In the genomic region with DNA sequence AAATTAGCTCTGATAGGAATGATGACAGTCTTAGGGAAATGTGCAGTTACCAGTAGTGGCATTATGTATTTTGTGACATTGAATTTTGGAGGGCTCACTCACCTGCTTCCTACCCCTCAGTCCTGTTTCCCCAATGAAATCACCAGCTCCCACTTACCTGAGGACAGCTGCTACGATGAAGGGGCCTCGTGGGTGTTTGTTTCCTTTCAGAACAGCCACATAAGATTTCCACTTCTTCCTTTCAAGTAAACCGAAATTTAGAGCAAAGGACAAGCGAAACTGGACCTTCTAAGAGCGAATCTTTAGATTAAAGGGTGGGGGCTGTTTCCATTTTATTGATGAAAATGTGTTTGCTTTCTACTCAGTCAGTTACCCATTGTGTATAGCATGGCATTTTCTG, we compare ENCODE assay signal across 13 mouse cellular contexts. TPM values are rescaled to one million over a fixed set of nuclear protein-coding genes. Genes with fewer than 3 reads are reported as not detected.
DNase-seq lines count a peak whose midpoint lies in the region; ATAC-seq and TF ChIP-seq lines count a peak whose summit lies in the region.
"Had no signal": no experiment of that assay in that cellular context is flagged by ENCODE, and none has a peak within 500 bp of the region (broad histone marks: within the 10 kb centered on the region; RNA-seq: fewer than 3 reads in every experiment).

No protein-coding gene starts in this region.

- intact Hi-C loops in left cerebral cortex, postnatal 25 days (cut with DNase I): no loop called here

- in situ Hi-C loops in CH12.LX (cut with MboI; ENCODE audit: low pct_ligation_motif_present, low pct_unique_long_range_greater_than_20kb, low sequenced_read_pairs): loop anchor here (10.0 kb wide), 2 partner anchors 77 to 207 kb away; a partner anchor contains a TSS

- peak overlapping the region in 1 of 2 experiments; percentile 35; a peak in 1 of 4 replicates for H3K4me3 ChIP-seq in heart, embryonic 14.5 days (ENCODE audit: control insufficient read depth in 1 of 2, insufficient read depth in 1 of 2, low read depth in 1 of 2, low read length in 2 of 2)
- peak overlapping the region; percentile 44; the same call in 1 of the 2 replicates for H3K4me3 ChIP-seq in layer of hippocampus, adult 2 months
- H3K4me3 ChIP-seq in CH12.LX (replicated peaks in 1 of 3; ENCODE audit: low read depth in 2 of 3, low read length in 2 of 3, poor library complexity in 1 of 3): no peak overlapping the region
- H3K4me3 ChIP-seq in liver, embryonic 14.5 days (ENCODE audit: insufficient read depth in 1 of 2, low read depth in 2 of 2, low read length in 2 of 2): no peak overlapping the region

- no peak for TF ChIP-seq RAD21 in CH12.LX (IDR thresholded peaks at IDR 0.05; ENCODE audit: low read depth, low read length)

- 80% methylated on average over 5 of the region's 5 CpGs for WGBS in heart, embryonic 14.5 days
- WGBS in liver, embryonic 14.5 days (ENCODE audit: insufficient replicate concordance): 57% methylated on average over 5 of the region's 5 CpGs

- H3K27me3 ChIP-seq in heart, embryonic 14.5 days (ENCODE audit: control insufficient read depth, insufficient read depth, low read length): peaks cover 18% of the 10 kb centered on the region
- peaks cover 31% of the 10 kb centered on the region for H3K27me3 ChIP-seq in CH12.LX (replicated peaks)
- peaks cover 24% of the 10 kb centered on the region for H3K27me3 ChIP-seq in liver, embryonic 14.5 days (ENCODE audit: control insufficient read depth, insufficient read depth, low read length)

- peak; percentile 85 for TF ChIP-seq EP300 in CH12.LX (IDR thresholded peaks at IDR 0.05; ENCODE audit: low read length)
- TF ChIP-seq EP300 in liver, embryonic 14.5 days (IDR thresholded peaks at IDR 0.05; ENCODE audit: low read depth): no peak

- H3K36me3 ChIP-seq in heart, embryonic 14.5 days (ENCODE audit: control insufficient read depth, insufficient read depth, low read length): no peaks in the 10 kb centered on the region
- H3K36me3 ChIP-seq in CH12.LX (replicated peaks in 1 of 2; ENCODE audit: control insufficient read depth in 1 of 2, insufficient read depth in 1 of 2, low read length in 1 of 2): no peaks in the 10 kb centered on the region
- no peaks in the 10 kb centered on the region for H3K36me3 ChIP-seq in liver, embryonic 14.5 days (replicated peaks; ENCODE audit: control insufficient read depth, insufficient read depth, low read depth)
- H3K36me3 ChIP-seq: heart, embryonic 15.5 days; hindbrain, embryonic 10.5 days; limb, embryonic 12.5 days; stomach, embryonic 15.5 days had no signal

- H3K9me3 ChIP-seq in heart, embryonic 14.5 days (ENCODE audit: control insufficient read depth, low read length): no peaks in the 10 kb centered on the region
- peaks cover 3% of the 10 kb centered on the region for H3K9me3 ChIP-seq in CH12.LX (replicated peaks; ENCODE audit: low read length)
- H3K9me3 ChIP-seq in liver, embryonic 14.5 days (ENCODE audit: control insufficient read depth, low read length): no peaks in the 10 kb centered on the region
- H3K9me3 ChIP-seq: heart, embryonic 15.5 days; hindbrain, embryonic 10.5 days; limb, embryonic 12.5 days; stomach, embryonic 15.5 days had no signal

- no peak for ATAC-seq in heart, embryonic 14.5 days (ENCODE audit: insufficient number of reproducible peaks, insufficient read depth, low FRiP score, low read depth)
- ATAC-seq in liver, embryonic 14.5 days (ENCODE audit: insufficient read depth): no peak

- TF ChIP-seq POLR2A in CH12.LX (IDR thresholded peaks at IDR 0.05; ENCODE audit: low read depth, low read length): no peak

- no peaks in the 10 kb centered on the region for H3K79me2 ChIP-seq in CH12.LX (replicated peaks; ENCODE audit: control insufficient read depth, extremely low read depth, insufficient read depth, poor library complexity, severe bottlenecking)

- no peak for TF ChIP-seq CTCF in layer of hippocampus, adult 2 months (conservative IDR thresholded peaks at IDR 0.05)
- no peak for TF ChIP-seq CTCF in CH12.LX (conservative IDR thresholded peaks at IDR 0.05 in 1 of 2, IDR thresholded peaks at IDR 0.05 in 1 of 2; ENCODE audit: low read depth in 2 of 2, low read length in 2 of 2)
- no peak for TF ChIP-seq CTCF in liver, embryonic 14.5 days (IDR thresholded peaks at IDR 0.05; ENCODE audit: low read depth)

- H3K4me2 ChIP-seq in heart, embryonic 14.5 days (ENCODE audit: low read length): peak overlapping the region; percentile 74; the same call in 1 of the 2 replicates
- H3K4me2 ChIP-seq in CH12.LX (ENCODE audit: insufficient read depth, low read depth, poor library complexity, severe bottlenecking): peak overlapping the region; percentile 43; the same call in 1 of the 2 replicates
- H3K4me2 ChIP-seq in liver, embryonic 14.5 days (ENCODE audit: low read depth): peak overlapping the region; percentile 74

- peaks cover 6 to 7% of the 10 kb centered on the region in 2 experiments; a peak in 3 of 4 replicates for H3K4me1 ChIP-seq in heart, embryonic 14.5 days (ENCODE audit: control insufficient read depth in 2 of 2, insufficient read depth in 2 of 2, low read length in 2 of 2)
- peaks cover 20 to 54% of the 10 kb centered on the region in 2 experiments for H3K4me1 ChIP-seq in CH12.LX (ENCODE audit: control insufficient read depth in 1 of 2, insufficient read depth in 2 of 2)
- H3K4me1 ChIP-seq in liver, embryonic 14.5 days (replicated peaks; ENCODE audit: control insufficient read depth in 2 of 2, insufficient read depth in 2 of 2, low read length in 1 of 2): peaks cover 9 to 22% of the 10 kb centered on the region in 2 experiments

- no peak overlapping the region for H3K27ac ChIP-seq in heart, embryonic 14.5 days (replicated peaks in 1 of 2; ENCODE audit: control insufficient read depth in 1 of 2, insufficient read depth in 1 of 2, low read depth in 2 of 2, low read length in 2 of 2)
- no peak overlapping the region for H3K27ac ChIP-seq in layer of hippocampus, adult 2 months
- no peak overlapping the region for H3K27ac ChIP-seq in CH12.LX (ENCODE audit: insufficient read depth, low read depth)
- H3K27ac ChIP-seq in liver, embryonic 14.5 days: no peak overlapping the region
- H3K27ac ChIP-seq: heart, embryonic 15.5 days; kidney, postnatal 0 days; limb, embryonic 12.5 days; stomach, embryonic 15.5 days had no signal

- dilution Hi-C loops in CH12.LX (cut with MboI; ENCODE audit: extremely low pct_ligation_motif_present, extremely low pct_unique_long_range_greater_than_20kb, low sequenced_read_pairs): no loop called here

- no peak for DNase-seq in heart, adult 9 months (ENCODE audit: low spot score in 2 of 2)
- no peak for DNase-seq in layer of hippocampus, adult 2 months (ENCODE audit: low spot score in 2 of 2)
- DNase-seq in layer of hippocampus, postnatal 25 days (ENCODE audit: extremely low spot score in 1 of 2, low spot score in 1 of 2): no peak
- DNase-seq in CH12.LX (ENCODE audit: extremely low read depth): no peak
- DNase-seq in liver, embryonic 14.5 days (ENCODE audit: low read depth in 3 of 3, low spot score in 3 of 3): no peak
- DNase-seq in left cerebral cortex, postnatal 25 days (ENCODE audit: low spot score in 2 of 2): no peak
- no peak for DNase-seq in kidney, adult 11 months

- no peak overlapping the region for H3K9ac ChIP-seq in heart, embryonic 14.5 days (ENCODE audit: low read length)
- 0 out of 2 replicates have a peak overlapping the region, but pooled peaks have one; percentile 30 for H3K9ac ChIP-seq in CH12.LX (ENCODE audit: insufficient read depth, low read depth)
- no peak overlapping the region for H3K9ac ChIP-seq in liver, embryonic 14.5 days (replicated peaks)

TF ChIP-seq in CH12.LX, 34 proteins besides CTCF, POLR2A, EP300 and RAD21 (continues in another document):
- no peak for TF ChIP-seq ELF1 (IDR thresholded peaks at IDR 0.05; ENCODE audit: low read depth, low read length)
- peak; percentile 77 for TF ChIP-seq IRF4 (IDR thresholded peaks at IDR 0.05; ENCODE audit: low read depth, low read length)
- peak; percentile 42 for TF ChIP-seq ETS1 (conservative IDR thresholded peaks at IDR 0.05; ENCODE audit: low read depth, low read length)
- TF ChIP-seq UBTF (IDR thresholded peaks at IDR 0.05; ENCODE audit: low read depth, low read length): no peak
- TF ChIP-seq PAX5 (IDR thresholded peaks at IDR 0.05; ENCODE audit: low read length): no peak
- no peak for TF ChIP-seq POLR2AphosphoS2 (IDR thresholded peaks at IDR 0.05; ENCODE audit: low read depth, low read length)
- TF ChIP-seq SIN3A (IDR thresholded peaks at IDR 0.05; ENCODE audit: low read length): no peak; the same call in 1 of the 2 replicates
- no peak for TF ChIP-seq ZKSCAN1 (IDR thresholded peaks at IDR 0.05; ENCODE audit: borderline replicate concordance, low read depth, low read length)
- TF ChIP-seq ZNF384 (IDR thresholded peaks at IDR 0.05; ENCODE audit: low read depth, low read length): no peak
- TF ChIP-seq BHLHE40 (IDR thresholded peaks at IDR 0.05; ENCODE audit: low read depth, low read length): peak; percentile 28; the same call in 1 of the 2 replicates
- no peak for TF ChIP-seq USF1 (IDR thresholded peaks at IDR 0.05; ENCODE audit: low read depth, low read length)
- TF ChIP-seq SMC3 (IDR thresholded peaks at IDR 0.05; ENCODE audit: low read depth, low read length): no peak
- TF ChIP-seq MEF2A (IDR thresholded peaks at IDR 0.05; ENCODE audit: borderline replicate concordance, low read depth, low read length): 0 out of 2 replicates have a peak, but pooled peaks have one; percentile 19
- no peak for TF ChIP-seq CHD1 (IDR thresholded peaks at IDR 0.05; ENCODE audit: low read depth, low read length)

RNA-seq across cellular contexts. Expression of a gene that starts 45.8 kb away (rescaled TPM):
- polyA plus RNA-seq in heart, embryonic 14.5 days (2014; fragmentation: Nextera tagmentation; extraction: Ambion mirVana): 21.3 and 25.7 TPM in 2 replicates
- total RNA-seq in layer of hippocampus, adult 2 months (2021): 1 to 10 TPM; 2.5 to 3.0 TPM
- 1 to 10 TPM; 3.0 to 3.2 TPM for total RNA-seq in layer of hippocampus, postnatal 25 days (2021)
- total RNA-seq in CH12.LX (2012; rRNA removed) (4.4 and 5.1 TPM in 2 replicates), CH12.LX (2014; rRNA removed) (3.1 and 4.7 TPM in 2 replicates)
- 6.7 and 8.4 TPM in 2 replicates for polyA plus RNA-seq in CH12.LX (2012; ENCODE audit: insufficient read length, low read depth)
- polyA plus RNA-seq in liver, embryonic 14.5 days (2012; rRNA removed): 3.6 and 3.7 TPM in 2 replicates
- 4.2 and 4.3 TPM in 2 replicates for polyA plus RNA-seq in liver, embryonic 14.5 days (2014; fragmentation: Nextera tagmentation; extraction: Ambion mirVana)
- total RNA-seq in left cerebral cortex, postnatal 25 days (2021): 1 to 10 TPM; 2.3 to 2.5 TPM

RNA-seq across cellular contexts. Expression of a gene that starts 57.1 kb away (rescaled TPM):
- polyA plus RNA-seq in heart, embryonic 14.5 days (2014; fragmentation: Nextera tagmentation; extraction: Ambion mirVana): 17.7 and 17.9 TPM in 2 replicates
- total RNA-seq in layer of hippocampus, adult 2 months (2021): 10 to 100 TPM; 53.2 to 53.6 TPM
- total RNA-seq in layer of hippocampus, postnatal 25 days (2021): 10 to 100 TPM; 49.7 to 57.8 TPM
- total RNA-seq in CH12.LX (2012; rRNA removed): 11.7 and 13.9 TPM in 2 replicates
- total RNA-seq in CH12.LX (2014; rRNA removed): 17.6 and 18.3 TPM in 2 replicates
- 11.5 and 11.8 TPM in 2 replicates for polyA plus RNA-seq in CH12.LX (2012; ENCODE audit: insufficient read length, low read depth)
- polyA plus RNA-seq in liver, embryonic 14.5 days (2012; rRNA removed): 5.4 and 6.9 TPM in 2 replicates
- polyA plus RNA-seq in liver, embryonic 14.5 days (2014; fragmentation: Nextera tagmentation; extraction: Ambion mirVana): 12.6 and 12.9 TPM in 2 replicates
- total RNA-seq in left cerebral cortex, postnatal 25 days (2021): 10 to 100 TPM; 50.5 to 51.0 TPM
